Mouse (Mus musculus): Measurements from ENCODE around the gene Zfp94. TPM values are rescaled to one million over a fixed set of nuclear protein-coding genes. Genes with fewer than 3 reads are reported as not detected.

Gene Zfp94
- 4.1 and 6.6 TPM in 2 replicates for total RNA-seq (2021)
- long read RNA-seq, partial matches to known transcripts: 0 of 6 reads
- long read RNA-seq, other reads (novel, unspliced or antisense): 4 of 6 reads

GRCm38 (mm10) chr7:24316567-24317092 lies at the start of gene Zfp94:
Zfp94 (minus strand) TSS chr7:24316666.
- DNase-seq: peak; percentile 94

DNA sequence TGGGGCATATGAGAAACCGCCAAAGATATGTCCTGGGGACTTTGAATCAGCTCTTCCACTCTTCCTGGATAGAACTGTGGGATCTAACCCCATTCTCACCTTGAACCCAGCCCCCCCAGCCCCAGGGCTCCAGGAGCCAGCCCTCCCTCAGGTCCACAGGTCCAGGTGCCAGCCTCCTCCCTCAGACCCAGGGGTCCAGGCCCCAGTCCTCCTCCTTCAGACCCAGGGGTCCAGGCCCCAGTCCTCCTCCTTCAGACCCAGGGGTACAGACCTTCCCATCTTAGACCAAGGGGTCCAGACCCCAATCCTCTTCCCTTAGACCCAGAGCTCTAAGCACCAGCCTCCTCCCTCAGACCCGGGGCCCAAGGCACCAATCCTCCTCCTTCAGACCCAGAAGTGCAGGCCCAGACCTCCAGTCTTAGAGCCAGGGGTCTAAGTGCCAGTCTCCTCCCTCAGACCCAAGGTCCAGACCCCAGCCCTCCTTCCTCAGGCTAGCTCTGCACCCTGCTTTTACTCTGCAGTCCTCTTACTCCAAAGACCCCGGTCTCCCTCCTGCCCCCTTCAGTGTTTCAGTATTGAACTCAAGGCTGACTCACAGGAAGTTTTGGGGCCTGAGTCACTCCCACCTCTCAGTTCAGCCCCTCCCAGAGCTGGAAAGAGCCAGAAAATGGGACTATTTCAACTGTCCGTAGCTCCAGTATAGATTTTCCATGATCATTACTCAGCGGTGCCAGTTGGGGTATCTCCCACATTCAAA lies 49.0 kb upstream of the Zfp94 start:
- DNase-seq: peak; percentile 24

- DNase-seq: peak; percentile 82
Observed at GRCm38 (mm10) chr7:24364827-24365226, 48.4 kb upstream of the Zfp94 start.

DNA sequence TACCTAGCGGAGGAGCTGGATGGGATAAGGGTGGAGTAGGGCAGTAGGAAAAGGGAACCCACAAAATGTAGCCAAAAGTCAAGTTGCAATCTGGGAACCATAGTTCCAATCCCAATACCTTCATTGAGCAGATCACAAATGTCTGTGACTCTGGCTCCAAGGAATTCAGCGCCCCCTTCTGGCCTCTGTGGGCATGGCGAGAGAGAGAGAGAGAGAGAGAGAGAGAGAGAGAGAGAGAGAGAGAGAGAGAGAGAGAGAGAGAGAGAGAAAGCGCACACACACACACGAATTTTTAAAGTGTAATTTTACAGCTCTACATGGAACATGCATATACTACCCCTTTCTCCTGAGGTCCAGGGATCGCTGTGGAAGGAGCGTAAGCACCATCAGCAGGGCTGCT lies 46.8 kb upstream of the Zfp94 start:
- DNase-seq: peak; percentile 56

DNA sequence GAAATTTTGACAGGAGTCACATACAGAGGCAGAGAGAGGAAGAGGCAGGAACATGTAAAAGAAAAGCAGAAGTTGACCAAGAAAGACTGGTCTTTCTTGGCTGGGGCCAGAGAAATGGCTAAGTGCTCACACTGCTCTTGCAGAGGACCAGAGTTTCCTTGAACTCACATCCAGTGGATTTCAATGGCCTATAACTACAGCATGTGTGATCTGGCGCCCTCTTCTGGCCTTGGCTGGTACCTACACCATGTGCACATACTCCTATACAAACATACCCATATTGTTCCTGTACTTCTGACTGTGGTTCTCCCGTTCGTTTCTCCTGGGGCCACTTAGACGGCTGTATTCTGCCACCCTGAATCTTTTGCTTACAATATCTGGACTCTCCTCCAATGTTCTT lies 44.5 kb upstream of the Zfp94 start:
- DNase-seq: no peak

DNA sequence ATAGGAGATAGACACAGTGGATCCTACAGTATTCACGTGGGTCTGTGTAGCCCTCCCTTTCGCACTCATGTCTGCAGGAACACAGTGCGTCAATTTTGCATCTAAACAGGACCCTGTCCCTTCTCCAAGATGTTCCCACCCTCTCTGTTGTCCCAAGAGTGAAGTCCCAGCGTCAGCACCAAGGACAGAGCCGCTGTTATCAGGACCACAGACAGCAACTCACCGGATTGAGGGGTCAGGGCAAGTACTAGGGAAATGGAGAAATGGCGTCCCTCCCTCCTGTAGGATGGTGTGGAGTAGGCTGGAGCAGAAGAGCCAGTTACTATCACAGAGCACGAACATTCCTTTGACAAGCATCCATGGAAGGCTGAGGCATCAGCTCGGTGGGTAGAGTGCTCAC lies 42.8 kb upstream of the Zfp94 start:
- DNase-seq: peak; percentile 47

DNA sequence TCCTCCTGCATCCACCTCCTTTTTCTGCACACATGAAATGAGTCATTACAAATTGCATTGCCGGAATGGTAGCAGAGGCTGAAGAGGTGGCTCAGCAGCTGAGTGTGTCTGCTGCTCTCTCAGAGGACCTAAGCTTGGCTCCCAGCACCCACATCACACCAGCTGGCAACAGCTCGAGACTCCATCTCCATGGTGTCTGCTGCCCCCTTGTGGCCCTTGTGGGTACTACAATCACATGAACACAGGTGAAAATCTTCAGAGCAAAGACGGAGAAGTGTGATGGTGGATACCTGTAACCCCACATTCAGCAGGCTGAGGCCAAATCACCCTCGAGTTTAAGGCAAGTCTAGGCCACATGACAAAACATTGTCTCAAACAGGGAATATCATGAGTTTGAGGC lies 41.4 kb upstream of the Zfp94 start:
- no peak for DNase-seq

GRCm38 (mm10) chr7:24356081-24356480 lies 39.6 kb upstream of the Zfp94 start:
- DNase-seq: peak; percentile 39

DNA sequence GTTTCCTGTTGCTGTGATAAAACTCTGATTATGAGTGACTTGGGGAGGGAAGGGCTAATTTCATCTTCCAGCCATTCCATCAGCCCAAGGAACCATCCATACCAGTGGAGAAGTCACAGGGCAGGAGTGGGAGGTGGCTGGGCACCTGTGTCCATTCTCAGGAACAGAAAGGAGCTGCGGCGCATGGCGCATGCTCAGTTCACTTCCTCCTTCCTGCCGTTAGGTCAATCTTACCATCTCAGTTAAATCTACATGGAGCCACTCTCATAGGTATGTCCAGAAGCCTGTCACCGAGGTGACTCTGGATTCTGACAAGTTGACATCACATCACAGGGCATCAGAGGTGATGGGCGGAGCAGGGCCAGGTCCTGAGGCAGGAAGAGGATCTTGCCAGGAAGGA lies 39.2 kb upstream of the Zfp94 start:
- DNase-seq: no peak

- no peak for DNase-seq
Observed at GRCm38 (mm10) chr7:24348896-24349295, 32.4 kb upstream of the Zfp94 start, which contains the start of gene Lypd5. Lypd5 (plus strand) TSS chr7:24349196.

GRCm38 (mm10) chr7:24346444-24346843 lies 30.0 kb upstream of the Zfp94 start:
- no peak for DNase-seq

- no peak for DNase-seq
Observed at GRCm38 (mm10) chr7:24343701-24344272, 27.3 kb upstream of the Zfp94 start.

- no peak for DNase-seq
Observed at GRCm38 (mm10) chr7:24338241-24338640, 21.8 kb upstream of the Zfp94 start.

GRCm38 (mm10) chr7:24335699-24336309 lies 19.3 kb upstream of the Zfp94 start:
- peak; percentile 75 for DNase-seq

GRCm38 (mm10) chr7:24333304-24333986 lies 17.0 kb upstream of the Zfp94 start, which contains the start of gene Tescl:
Tescl (minus strand) TSS chr7:24333936.
- no peak for DNase-seq

GRCm38 (mm10) chr7:24327281-24327975 lies 11.0 kb upstream of the Zfp94 start:
- no peak for DNase-seq

GRCm38 (mm10) chr7:24326273-24327135 lies 10.0 kb upstream of the Zfp94 start:
- no peak for DNase-seq

DNA sequence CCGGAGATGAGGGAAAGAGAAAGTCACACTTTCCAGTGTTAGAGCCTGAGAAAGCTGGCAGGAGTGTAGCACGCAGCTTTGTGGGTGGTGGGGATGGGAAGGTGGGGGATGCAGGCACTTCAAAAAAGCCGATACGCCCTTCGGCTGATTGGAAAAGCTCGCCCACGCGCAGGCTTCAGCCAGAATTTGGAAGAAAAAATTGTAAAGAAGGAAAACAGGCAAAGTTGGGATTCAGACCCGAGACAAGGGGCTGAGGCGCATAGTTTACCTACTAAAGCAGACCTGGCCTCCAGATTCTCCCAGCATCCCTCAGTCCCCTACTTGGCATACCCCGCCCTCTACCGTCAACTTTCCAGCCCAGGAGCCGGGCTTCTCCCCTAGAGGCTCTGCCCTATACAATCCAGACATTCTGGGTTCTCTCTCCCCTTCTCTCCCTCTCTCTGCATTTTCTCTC lies 9.2 kb upstream of the Zfp94 start:
- DNase-seq: no peak

GRCm38 (mm10) chr7:24325197-24325596 lies 8.7 kb upstream of the Zfp94 start:
- DNase-seq: peak; percentile 36

- DNase-seq: no peak
Observed at GRCm38 (mm10) chr7:24322593-24322992, 6.1 kb upstream of the Zfp94 start.

DNA sequence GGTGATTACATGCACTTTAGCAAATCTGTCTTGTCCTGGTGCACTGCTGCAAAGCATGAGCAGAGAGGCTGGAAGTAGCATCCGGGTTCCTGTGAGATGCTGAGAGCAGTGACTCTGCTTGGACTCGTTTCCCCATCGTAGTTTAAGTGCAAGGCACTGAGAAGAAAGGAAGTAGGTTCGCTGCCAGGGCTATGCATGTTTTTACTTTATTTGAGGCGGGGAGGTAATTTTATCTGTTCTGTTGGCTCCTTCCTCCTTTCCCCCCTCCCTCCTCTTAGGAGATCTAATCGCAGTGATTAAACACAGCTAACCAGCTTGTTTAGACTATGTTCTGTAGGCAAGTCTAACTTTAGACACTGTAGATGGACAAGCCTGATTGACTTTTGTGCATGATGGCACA lies 2.5 kb upstream of the Zfp94 start:
- no peak for DNase-seq
